Mouse (Mus musculus) megakaryocyte, embryonic 14.5 days (primary cell): ENCODE measurements around the gene Gm49320. TPM values are rescaled to one million over a fixed set of nuclear protein-coding genes. Genes with fewer than 3 reads are reported as not detected.
"Not testable (repeated sequence)": the region's sequence is repeated elsewhere in the genome, so short reads cannot be mapped to it uniquely, and the experiment has no call there.

Experiments
- H3K27me3 ChIP-seq: replicated peaks from 2 replicates; pipeline ENCODE3; 2012; ENCODE audit warnings: inconsistent platforms
- H3K36me3 ChIP-seq: replicated peaks from 2 replicates; pipeline ENCODE3; 2012; ENCODE audit warnings: low read length, inconsistent platforms, mixed read lengths
- H3K4me1 ChIP-seq: 2 replicates; pipeline ENCODE4 v1.6.1; 2012; ENCODE audit warnings: inconsistent platforms
- H3K4me3 ChIP-seq: replicated peaks from 2 replicates; pipeline ENCODE3; 2012; ENCODE audit warnings: moderate library complexity, mild to moderate bottlenecking, inconsistent platforms
- H3K9me3 ChIP-seq: 2 replicates; pipeline ENCODE4 v1.6.1; 2012; ENCODE audit warnings: inconsistent platforms
- FLI1 ChIP-seq: IDR thresholded peaks from 2 replicates; pipeline ENCODE4 v1.6.1; 2012; ENCODE audit warnings: low read length, inconsistent platforms, mixed read lengths
- GATA1 ChIP-seq: IDR thresholded peaks from 3 replicates; pipeline ENCODE4 v1.6.1; 2012; ENCODE audit warnings: mixed read lengths, low read length, inconsistent platforms, borderline replicate concordance
- polyA plus RNA-seq: library from polyadenylated mRNA; stranded (reverse); fragments of >175 nt; gene quantifications from 2 replicates; pipeline ENCODE4 v1.2.3, GENCODE M21; 2012; ENCODE audit warnings: low replicate concordance; ENCODE audit not compliant: insufficient read depth

Gene Gm49320
- polyA plus RNA-seq, 1 experiment = not detected

DNA sequence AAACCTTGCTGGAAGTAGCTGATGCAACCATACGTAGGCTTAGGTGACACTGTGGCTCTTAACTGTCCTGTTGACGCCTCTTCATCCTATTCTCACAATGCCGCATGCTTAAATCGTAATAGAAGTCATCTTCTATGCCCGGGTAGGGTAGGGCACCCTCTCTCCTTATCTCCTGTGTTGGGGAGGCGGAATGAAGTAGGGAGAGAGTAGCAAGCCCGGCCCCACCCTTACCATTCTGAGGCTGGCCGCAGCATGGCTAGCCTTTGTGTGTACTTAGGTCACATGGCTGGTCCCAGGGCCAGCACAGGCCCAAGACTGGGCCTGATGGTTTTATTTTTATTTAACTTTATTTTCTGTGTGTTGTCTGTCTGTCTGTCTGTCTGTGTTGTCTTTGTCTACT lies 8.6 kb downstream of the Gm49320 start:
- peaks cover 26% of the 10 kb centered on the region for H3K4me1 ChIP-seq
- TF ChIP-seq FLI1 = no peak
- no peaks in the 10 kb centered on the region for H3K27me3 ChIP-seq
- no peak overlapping the region for H3K4me3 ChIP-seq
- peaks cover 83% of the 10 kb centered on the region for H3K36me3 ChIP-seq
- H3K9me3 ChIP-seq = no peaks in the 10 kb centered on the region

- no peaks in the 10 kb centered on the region for H3K27me3 ChIP-seq
- peaks cover 75% of the 10 kb centered on the region for H3K36me3 ChIP-seq
- H3K4me1 ChIP-seq = peaks cover 27% of the 10 kb centered on the region
- TF ChIP-seq FLI1 (no peak), GATA1 (no peak)
- H3K4me3 ChIP-seq = no peak within 1 kb of the TSS
- H3K9me3 ChIP-seq = no peaks in the 10 kb centered on the region
Measured at GRCm38 (mm10) chr8:4247951-4248540, 9.4 kb downstream of the Gm49320 start, which contains the start of gene Tgfbr3l. Gene Tgfbr3l, plus strand, starts transcription at chr8:4248214.

DNA sequence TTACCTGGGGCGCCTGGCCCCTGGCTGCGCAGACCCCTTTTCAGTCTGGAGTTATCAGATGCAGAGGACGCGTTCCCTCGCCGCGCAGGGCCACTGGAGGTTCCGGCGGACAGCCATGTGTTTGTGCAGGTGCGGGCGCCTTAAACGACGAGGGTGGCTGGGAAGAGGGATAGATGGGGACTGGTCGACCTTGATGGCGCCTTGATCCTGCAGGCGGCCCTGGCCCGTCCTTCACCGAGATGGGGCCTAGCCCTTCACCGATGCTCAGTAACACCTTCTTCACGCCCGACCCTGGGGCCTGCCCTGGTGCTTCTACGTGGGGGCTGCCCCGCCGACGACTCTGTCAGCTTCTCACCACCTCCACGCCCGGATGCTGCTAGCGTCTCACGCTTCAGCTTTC lies 10.5 kb downstream of the Gm49320 start:
- Histone ChIP-seq H3K27me3 (no peaks in the 10 kb centered on the region), H3K4me3 (no peak overlapping the region), H3K36me3 (peaks cover 65% of the 10 kb centered on the region), H3K9me3 (no peaks in the 10 kb centered on the region), H3K4me1 (peaks cover 36% of the 10 kb centered on the region)
- TF ChIP-seq GATA1 (no peak), FLI1 (no peak)

GRCm38 (mm10) chr8:4250306-4250970 lies 11.8 kb downstream of the Gm49320 start:
- H3K4me3 ChIP-seq = no peak overlapping the region
- peaks cover 65% of the 10 kb centered on the region for H3K36me3 ChIP-seq
- H3K9me3 ChIP-seq = no peaks in the 10 kb centered on the region
- no peaks in the 10 kb centered on the region for H3K27me3 ChIP-seq
- TF ChIP-seq GATA1 (no peak), FLI1 (no peak)
- peaks cover 38% of the 10 kb centered on the region for H3K4me1 ChIP-seq

- Histone ChIP-seq H3K36me3 (peaks cover 63% of the 10 kb centered on the region), H3K4me1 (peaks cover 35% of the 10 kb centered on the region), H3K27me3 (no peaks in the 10 kb centered on the region), H3K4me3 (peak overlapping the region; percentile 96), H3K9me3 (no peaks in the 10 kb centered on the region)
- TF ChIP-seq GATA1 (no peak), FLI1 (no peak)
Measured at GRCm38 (mm10) chr8:4252116-4252760, 13.6 kb downstream of the Gm49320 start.

DNA sequence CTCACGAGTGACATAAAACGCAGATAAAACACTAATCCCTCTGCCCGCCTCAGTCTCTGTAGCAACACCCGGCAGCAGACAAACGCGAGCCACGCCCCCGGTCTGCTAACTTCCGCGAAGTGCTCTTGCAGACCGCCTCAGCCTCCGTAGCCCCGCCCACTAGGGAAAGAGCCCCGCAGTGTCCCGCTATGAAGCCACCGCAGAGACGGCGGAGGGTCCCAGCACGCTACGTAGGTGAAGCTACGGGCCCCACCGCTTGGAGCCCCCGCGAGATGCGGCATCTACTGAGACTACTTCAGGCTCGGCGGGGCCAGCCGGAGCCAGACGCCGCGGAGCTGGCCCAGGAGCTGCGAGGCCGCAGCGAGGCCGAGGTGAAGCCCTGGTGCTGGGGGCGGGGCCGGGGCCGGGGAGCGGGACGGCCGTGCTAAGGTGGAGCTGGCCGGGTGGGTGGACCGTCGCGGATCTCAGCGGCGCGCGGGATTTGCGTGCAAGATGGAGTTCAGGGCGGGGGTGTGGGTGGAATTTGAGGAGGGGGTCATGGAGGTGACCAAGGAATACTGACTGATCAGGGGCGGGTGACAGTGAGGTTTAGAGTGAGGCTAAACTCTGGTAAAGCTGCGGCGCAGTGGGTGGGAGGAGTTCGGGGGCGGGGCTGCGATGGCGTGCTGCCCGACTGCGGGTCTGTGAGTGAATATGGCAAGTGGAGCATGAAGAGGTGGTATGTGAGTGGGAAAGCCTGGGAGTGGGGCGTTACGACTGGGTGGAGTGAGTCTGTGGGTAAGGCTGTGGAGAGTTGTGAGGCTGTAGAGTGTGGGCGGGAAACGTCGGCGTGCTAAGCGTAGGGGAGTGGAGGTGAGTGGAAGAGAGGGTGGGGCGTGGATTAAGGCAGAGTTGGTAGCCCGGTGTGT lies 14.5 kb downstream of the Gm49320 start, which contains the start of gene Snapc2:
Snapc2 (plus strand) TSS at position 147 of the 908 bp plus-strand sequence.
- H3K36me3 ChIP-seq = peaks cover 56% of the 10 kb centered on the region
- TF ChIP-seq GATA1 (no peak), FLI1 (no peak)
- H3K27me3 ChIP-seq = no peaks in the 10 kb centered on the region
- peak within 1 kb of the TSS; percentile 96 for H3K4me3 ChIP-seq
- peaks cover 41% of the 10 kb centered on the region for H3K4me1 ChIP-seq
- H3K9me3 ChIP-seq = no peaks in the 10 kb centered on the region

- no peaks in the 10 kb centered on the region for H3K9me3 ChIP-seq
- TF ChIP-seq FLI1 = no peak
- no peak for TF ChIP-seq GATA1
- H3K36me3 ChIP-seq = peaks cover 48% of the 10 kb centered on the region
- H3K4me1 ChIP-seq = peaks cover 49% of the 10 kb centered on the region
- H3K4me3 ChIP-seq = peak overlapping the region; percentile 96
- H3K27me3 ChIP-seq = no peaks in the 10 kb centered on the region
Measured at GRCm38 (mm10) chr8:4254001-4254400, 15.3 kb downstream of the Gm49320 start.

- H3K27me3 ChIP-seq = not testable (repeated sequence)
- peaks cover 46% of the 10 kb centered on the region for H3K36me3 ChIP-seq
Measured at GRCm38 (mm10) chr8:4255471-4255870, 16.8 kb downstream of the Gm49320 start.

GRCm38 (mm10) chr8:4256911-4257310 lies 18.2 kb downstream of the Gm49320 start:
- TF ChIP-seq GATA1 = no peak
- TF ChIP-seq FLI1 = no peak
- no peak overlapping the region for H3K4me3 ChIP-seq
- H3K4me1 ChIP-seq = peaks cover 49% of the 10 kb centered on the region
- H3K27me3 ChIP-seq = no peaks in the 10 kb centered on the region
- H3K9me3 ChIP-seq = no peaks in the 10 kb centered on the region
- H3K36me3 ChIP-seq = peaks cover 60% of the 10 kb centered on the region

More at GRCm38 (mm10) chr8:4255471-4255870, 16.8 kb downstream of the Gm49320 start:
- peaks cover 59% of the 10 kb centered on the region for H3K4me1 ChIP-seq
- H3K9me3 ChIP-seq, H3K4me3 ChIP-seq: not testable (repeated sequence)
